9 mouse cellular contexts compared by ENCODE assay signal in the genomic region with DNA sequence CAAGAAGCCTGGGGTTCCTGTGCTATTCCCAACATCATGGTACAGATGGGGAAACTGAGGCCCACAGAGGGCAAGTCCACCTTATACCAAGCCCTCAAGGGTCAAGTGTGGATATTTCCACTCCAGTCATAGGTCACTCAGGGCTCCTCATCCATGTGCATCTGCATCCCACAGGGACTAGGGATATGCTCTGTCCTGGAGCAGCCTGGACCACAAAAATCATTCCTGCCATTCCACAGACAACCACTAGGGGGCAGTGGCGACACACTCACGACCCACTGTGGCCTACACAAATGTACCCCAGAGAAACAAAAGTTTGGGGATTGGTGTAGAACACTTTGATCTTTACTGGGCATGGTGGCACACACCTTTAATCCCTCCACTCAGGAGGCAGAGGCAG. TPM values are rescaled to one million over a fixed set of nuclear protein-coding genes. Genes with fewer than 3 reads are reported as not detected.
A peak's percentile ranks its signal among the peaks of the same experiment; 100 is the strongest.
DNase-seq lines count a peak whose midpoint lies in the region; ATAC-seq lines count a peak whose summit lies in the region.
"Had no signal": no experiment of that assay in that cellular context is flagged by ENCODE, and none has a peak within 500 bp of the region (broad histone marks: within the 10 kb centered on the region; RNA-seq: fewer than 3 reads in every experiment).

No protein-coding gene starts in this region.

- no peaks in the 10 kb centered on the region for H3K4me1 ChIP-seq in hindbrain, embryonic 11.5 days (replicated peaks; ENCODE audit: control insufficient read depth, insufficient read depth, low read length)
- H3K4me1 ChIP-seq in hindbrain, embryonic 16.5 days (ENCODE audit: control insufficient read depth, insufficient read depth, low read depth, low read length), result no peaks in the 10 kb centered on the region
- no peaks in the 10 kb centered on the region for H3K4me1 ChIP-seq in forebrain, embryonic 15.5 days

- no peak overlapping the region for H3K4me2 ChIP-seq in hindbrain, embryonic 11.5 days (replicated peaks; ENCODE audit: low read depth, low read length)
- no peak overlapping the region for H3K4me2 ChIP-seq in hindbrain, embryonic 16.5 days (ENCODE audit: low read length)
- H3K4me2 ChIP-seq in forebrain, embryonic 15.5 days (replicated peaks), result no peak overlapping the region

- DNase-seq in hindbrain, embryonic 11.5 days (ENCODE audit: low spot score), result peak; percentile 79
- peak; percentile 65 to 70 for DNase-seq in CD8-positive naive resting alpha-beta T cell, adult 2 months (ENCODE audit: low read depth in 2 of 2, low spot score in 2 of 2)
- peak; percentile 52 to 58 for DNase-seq in adrenal gland, postnatal 36 days
- peak; percentile 43 to 68 for DNase-seq in layer of hippocampus, postnatal 25 days (ENCODE audit: extremely low spot score in 1 of 2, low spot score in 1 of 2)
- peak; percentile 73 for DNase-seq in thymus, postnatal 25 days

- no peaks in the 10 kb centered on the region for H3K27me3 ChIP-seq in hindbrain, embryonic 11.5 days (ENCODE audit: control insufficient read depth, insufficient read depth, low read length)
- no peaks in the 10 kb centered on the region for H3K27me3 ChIP-seq in hindbrain, embryonic 16.5 days (replicated peaks; ENCODE audit: control insufficient read depth, insufficient read depth, low read length)
- no peaks in the 10 kb centered on the region for H3K27me3 ChIP-seq in forebrain, embryonic 15.5 days

- no peak overlapping the region for H3K9ac ChIP-seq in hindbrain, embryonic 11.5 days (ENCODE audit: low read depth, low read length)
- no peak overlapping the region for H3K9ac ChIP-seq in hindbrain, embryonic 16.5 days (ENCODE audit: low read depth, low read length)
- H3K9ac ChIP-seq in forebrain, embryonic 15.5 days (replicated peaks), result no peak overlapping the region

- WGBS in hindbrain, embryonic 11.5 days, result 0% methylated on average over 2 of the region's 2 CpGs
- WGBS in hindbrain, embryonic 16.5 days, result 0% methylated on average over 2 of the region's 2 CpGs
- 4% methylated on average over 2 of the region's 2 CpGs for WGBS in forebrain, embryonic 15.5 days

- ATAC-seq in hindbrain, embryonic 11.5 days (ENCODE audit: low FRiP score), result no peak
- ATAC-seq in hindbrain, embryonic 16.5 days, result no peak
- ATAC-seq in forebrain, embryonic 15.5 days (replicated peaks), result 0 out of 2 replicates have a peak, but pooled peaks have one; percentile 13
- peak; percentile 71 for ATAC-seq in monocyte, adult 5-6 weeks (replicated peaks; ENCODE audit: insufficient number of reproducible peaks, low FRiP score, low TSS enrichment, poor library complexity, severe bottlenecking)

- no peak overlapping the region for H3K4me3 ChIP-seq in hindbrain, embryonic 11.5 days (ENCODE audit: low read depth, low read length)
- H3K4me3 ChIP-seq in hindbrain, embryonic 16.5 days (ENCODE audit: low read length), result no peak overlapping the region
- no peak overlapping the region for H3K4me3 ChIP-seq in forebrain, embryonic 15.5 days

- H3K9me3 ChIP-seq in hindbrain, embryonic 11.5 days (ENCODE audit: control insufficient read depth, low read length), result no peaks in the 10 kb centered on the region
- H3K9me3 ChIP-seq in hindbrain, embryonic 16.5 days (ENCODE audit: control insufficient read depth, low read length), result no peaks in the 10 kb centered on the region; the same call in 1 of the 2 replicates
- no peaks in the 10 kb centered on the region for H3K9me3 ChIP-seq in forebrain, embryonic 15.5 days

- H3K27ac ChIP-seq in hindbrain, embryonic 11.5 days (ENCODE audit: low read depth, low read length), result no peak overlapping the region
- H3K27ac ChIP-seq in hindbrain, embryonic 16.5 days (ENCODE audit: low read depth, low read length), result no peak overlapping the region
- H3K27ac ChIP-seq in forebrain, embryonic 15.5 days (replicated peaks), result no peak overlapping the region

- H3K36me3 ChIP-seq in hindbrain, embryonic 11.5 days (ENCODE audit: control insufficient read depth, insufficient read depth, low read length), result no peaks in the 10 kb centered on the region
- no peaks in the 10 kb centered on the region for H3K36me3 ChIP-seq in hindbrain, embryonic 16.5 days (ENCODE audit: control insufficient read depth, insufficient read depth, low read length)
- H3K36me3 ChIP-seq in forebrain, embryonic 15.5 days, result no peaks in the 10 kb centered on the region

RNA-seq across cellular contexts. Expression of gene Myl2, which starts 13.4 kb away (rescaled TPM):
- 0.77 and 1.2 TPM in 2 replicates for polyA plus RNA-seq in hindbrain, embryonic 11.5 days (2014; fragmentation: Nextera tagmentation; extraction: Ambion mirVana)
- 1.9 and 2.7 TPM in 2 replicates for polyA plus RNA-seq in hindbrain, embryonic 16.5 days (2015; fragmentation: Nextera tagmentation; extraction: Ambion mirVana)
- total RNA-seq in adrenal gland, postnatal 36 days (2021), result 1 to 10 TPM in 1 of 2 experiments, not detected in 1; 2.0 TPM
- polyA plus RNA-seq in forebrain, embryonic 15.5 days (2015; fragmentation: Nextera tagmentation; extraction: Ambion mirVana), result 0.28 and 3.6 TPM in 2 replicates
- total RNA-seq in layer of hippocampus, postnatal 25 days (2021), result under 1 TPM in 1 of 2 experiments, not detected in 1; 0.91 TPM
- not detected in 3 replicates for total RNA-seq in monocyte, adult 5-6 weeks (2017)

RNA-seq across cellular contexts. Expression of gene Ccdc63, which starts 26.4 kb away (rescaled TPM):
- polyA plus RNA-seq in hindbrain, embryonic 11.5 days (2014; fragmentation: Nextera tagmentation; extraction: Ambion mirVana), result not detected in 2 replicates
- 0.19 and 0.20 TPM in 2 replicates for polyA plus RNA-seq in hindbrain, embryonic 16.5 days (2015; fragmentation: Nextera tagmentation; extraction: Ambion mirVana)
- not detected for total RNA-seq in adrenal gland, postnatal 36 days (2021)
- polyA plus RNA-seq in forebrain, embryonic 15.5 days (2015; fragmentation: Nextera tagmentation; extraction: Ambion mirVana), result not detected in 2 replicates
- under 1 TPM; 0.74 to 0.94 TPM for total RNA-seq in layer of hippocampus, postnatal 25 days (2021)
- 0.48 TPM in 1 of 3 replicates, not detected in the others for total RNA-seq in monocyte, adult 5-6 weeks (2017)
- polyA plus RNA-seq: liver, embryonic 16.5 days had no signal

RNA-seq across cellular contexts. Expression of gene Ppp1cc, which starts 43.9 kb away (rescaled TPM):
- 293 and 305 TPM in 2 replicates for polyA plus RNA-seq in hindbrain, embryonic 11.5 days (2014; fragmentation: Nextera tagmentation; extraction: Ambion mirVana)
- polyA plus RNA-seq in hindbrain, embryonic 16.5 days (2015; fragmentation: Nextera tagmentation; extraction: Ambion mirVana), result 182 and 185 TPM in 2 replicates
- total RNA-seq in adrenal gland, postnatal 36 days (2021), result 100 to 1,000 TPM; 165 to 169 TPM
- 273 and 275 TPM in 2 replicates for polyA plus RNA-seq in forebrain, embryonic 15.5 days (2015; fragmentation: Nextera tagmentation; extraction: Ambion mirVana)
- total RNA-seq in layer of hippocampus, postnatal 25 days (2021), result 100 to 1,000 TPM; 208 to 211 TPM
- 150 to 191 TPM (median 177 TPM) in 3 replicates for total RNA-seq in monocyte, adult 5-6 weeks (2017)

Comparison
In these comparisons a context has a peak if more than half of its experiments do, and no peak if none do; other contexts are left out.
1. ATAC-seq: peak in forebrain, embryonic 15.5 days (single experiment) and monocyte, adult 5-6 weeks (single experiment); none in hindbrain, embryonic 11.5 days (single experiment) and hindbrain, embryonic 16.5 days (single experiment).
2. Peak in every context shown above with its lines, with median percentiles within 50 percentile points of each other: DNase-seq.